Mouse (Mus musculus) cerebellum, adult 11-12 months (tissue): ENCODE measurements around the gene Bahcc1.

ENCODE experiments used
- DNase-seq: peaks from one replicate; pipeline ENCODE4 v3.0.0; 2022

Gene Bahcc1

DNA sequence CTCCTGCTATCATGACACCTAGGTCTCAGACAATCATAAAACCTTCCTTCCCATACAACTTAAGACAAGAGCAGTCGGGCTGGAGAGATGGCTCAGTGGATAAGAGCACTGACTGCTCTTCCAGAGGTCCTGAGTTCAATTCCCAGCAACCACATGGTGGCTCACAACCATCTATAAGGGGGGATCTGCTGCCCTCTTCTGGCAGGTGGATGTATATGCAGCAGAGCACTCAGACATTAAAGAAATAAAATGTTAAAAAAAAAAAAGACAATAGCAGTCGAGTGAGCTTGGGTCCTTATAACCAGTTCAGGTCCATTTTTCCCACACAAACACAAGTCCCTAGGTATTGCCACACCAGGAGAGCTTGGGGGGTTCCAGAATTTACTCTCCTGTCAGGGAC, 23.9 kb upstream of the Bahcc1 start:
- DNase-seq: no peak

DNA sequence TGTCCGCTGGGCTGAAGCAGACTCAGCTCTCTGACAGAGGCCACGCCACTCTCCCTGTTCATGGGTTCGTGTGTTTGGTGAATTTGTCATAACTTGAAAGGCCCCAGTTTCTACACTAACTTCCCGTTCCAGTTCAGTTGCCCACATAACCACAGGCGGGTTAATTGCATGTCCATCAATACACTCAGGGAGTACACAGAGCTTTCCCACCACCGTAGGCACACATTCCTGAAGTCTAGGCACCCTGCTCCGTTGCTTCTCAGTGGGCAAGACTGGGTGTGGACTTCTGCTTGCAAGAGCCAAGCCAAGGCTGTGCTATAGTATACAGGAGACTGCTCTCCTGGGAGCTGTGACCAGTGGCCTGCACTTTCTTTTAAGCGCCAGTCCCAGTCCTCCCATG, 23.3 kb upstream of the Bahcc1 start:
- DNase-seq: no peak

DNA sequence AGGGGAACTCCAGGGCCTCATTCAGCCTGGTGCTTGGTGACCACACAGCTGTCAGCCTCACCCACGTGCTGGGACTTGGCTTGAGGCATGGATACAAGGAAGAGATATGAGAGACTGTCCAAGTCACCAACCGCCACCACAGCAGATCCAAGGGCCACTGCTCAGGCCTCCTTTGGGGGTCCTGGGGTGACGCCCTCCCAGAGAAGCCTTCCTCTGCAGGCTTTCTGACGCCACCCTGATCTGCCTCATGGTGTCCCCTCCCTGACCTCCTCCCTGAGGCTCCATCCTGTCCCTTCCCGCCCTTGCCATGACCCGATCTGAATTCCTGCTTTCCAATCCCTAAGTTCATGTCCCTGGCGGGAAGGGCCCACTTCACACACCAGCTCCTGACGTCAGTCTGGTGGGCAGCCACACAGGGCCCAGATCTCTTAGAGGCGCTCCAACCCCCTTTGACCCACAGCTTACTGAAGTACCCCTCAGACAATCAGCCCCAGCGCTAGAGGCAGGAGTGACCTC, 17.0 kb upstream of the Bahcc1 start:
- DNase-seq: no peak

DNA sequence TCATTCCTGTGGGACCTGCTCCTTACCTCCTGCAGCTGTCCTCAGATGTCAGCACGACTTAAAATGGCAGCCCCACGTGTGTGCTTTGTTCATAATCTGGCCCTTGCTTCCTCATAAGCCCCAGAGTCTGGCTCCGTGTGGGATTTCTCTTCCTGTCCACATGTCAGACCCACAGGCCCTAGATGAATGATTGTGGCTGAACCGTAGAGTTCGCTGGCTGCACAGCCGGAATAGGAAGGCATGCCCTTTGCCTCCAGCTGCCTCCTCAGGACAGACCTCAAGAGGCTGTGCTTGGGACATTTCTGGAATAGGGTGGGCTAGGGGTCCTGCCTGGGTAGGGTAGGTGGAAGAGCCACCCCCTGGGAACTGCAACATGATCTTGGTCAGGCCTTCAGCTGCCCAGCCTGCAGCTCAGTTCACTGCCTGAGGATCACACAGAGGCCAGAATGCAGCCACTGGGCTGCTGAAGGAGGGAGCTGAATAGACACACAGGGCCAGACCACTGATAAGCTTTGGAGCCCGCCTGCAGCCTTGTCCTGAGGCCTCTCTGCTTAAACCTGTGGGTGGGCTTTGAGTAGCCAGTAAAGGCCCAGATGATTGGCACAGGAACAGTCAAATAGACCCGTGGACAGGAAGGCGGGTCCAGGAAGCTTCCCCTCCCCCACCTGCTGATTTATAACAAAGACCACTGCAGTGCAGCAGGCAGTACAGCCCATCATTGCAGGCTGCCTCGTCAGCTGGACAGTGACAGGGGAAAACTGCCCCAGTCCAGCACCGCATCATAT, 16.0 kb upstream of the Bahcc1 start:
- no peak for DNase-seq

DNA sequence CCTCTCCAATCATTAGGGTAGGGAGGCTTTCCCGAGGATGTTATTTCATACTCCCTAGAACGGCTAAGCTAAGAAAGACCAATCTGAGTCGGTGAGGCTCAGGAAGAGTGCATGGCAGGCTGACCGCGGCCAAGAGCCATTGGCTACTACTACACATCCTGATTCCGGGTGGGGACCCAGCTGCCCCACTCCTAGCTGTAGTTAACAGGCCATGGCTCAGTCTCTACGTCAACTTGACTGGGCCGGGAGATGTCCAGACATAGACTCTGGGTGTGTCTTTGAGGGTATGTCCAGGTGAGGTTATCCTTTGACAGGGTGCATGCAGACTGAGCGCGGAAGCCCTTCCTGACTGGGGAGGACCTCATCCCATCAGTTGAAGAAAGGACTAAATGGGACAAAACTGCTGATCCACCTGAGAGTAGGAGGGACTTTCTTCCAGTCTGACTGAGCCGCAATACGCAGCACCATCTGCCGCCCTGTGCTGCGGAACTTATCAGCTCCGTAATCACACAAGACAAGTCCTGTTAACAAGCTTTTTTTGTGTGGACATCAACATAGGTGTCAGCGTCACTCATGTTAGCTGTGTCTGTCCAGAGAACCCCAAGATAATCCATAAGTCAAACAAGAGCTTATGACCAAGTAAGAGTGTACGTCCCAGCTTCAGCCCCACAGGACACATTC, 14.4 kb upstream of the Bahcc1 start:
- DNase-seq: no peak

DNA sequence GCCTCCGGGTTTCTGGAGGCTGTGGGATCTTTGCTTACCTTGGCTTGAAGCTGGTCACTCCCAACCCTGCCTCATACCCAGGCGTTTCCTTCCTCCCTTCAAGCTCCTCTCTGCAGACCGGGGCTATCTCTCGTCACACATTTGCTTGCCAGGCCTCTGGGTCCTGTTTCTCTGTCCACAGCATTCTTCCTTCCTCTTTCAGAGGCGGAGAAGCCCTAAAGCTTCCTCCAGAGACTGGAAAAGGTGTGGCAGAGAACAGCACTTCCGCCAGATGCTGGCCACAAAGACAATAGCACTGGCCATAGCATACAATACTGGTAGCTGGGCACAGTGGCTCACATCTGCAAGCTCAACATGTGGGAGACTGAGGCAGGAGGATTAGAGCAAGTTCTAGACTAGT, 13.8 kb upstream of the Bahcc1 start:
- no peak for DNase-seq

DNA sequence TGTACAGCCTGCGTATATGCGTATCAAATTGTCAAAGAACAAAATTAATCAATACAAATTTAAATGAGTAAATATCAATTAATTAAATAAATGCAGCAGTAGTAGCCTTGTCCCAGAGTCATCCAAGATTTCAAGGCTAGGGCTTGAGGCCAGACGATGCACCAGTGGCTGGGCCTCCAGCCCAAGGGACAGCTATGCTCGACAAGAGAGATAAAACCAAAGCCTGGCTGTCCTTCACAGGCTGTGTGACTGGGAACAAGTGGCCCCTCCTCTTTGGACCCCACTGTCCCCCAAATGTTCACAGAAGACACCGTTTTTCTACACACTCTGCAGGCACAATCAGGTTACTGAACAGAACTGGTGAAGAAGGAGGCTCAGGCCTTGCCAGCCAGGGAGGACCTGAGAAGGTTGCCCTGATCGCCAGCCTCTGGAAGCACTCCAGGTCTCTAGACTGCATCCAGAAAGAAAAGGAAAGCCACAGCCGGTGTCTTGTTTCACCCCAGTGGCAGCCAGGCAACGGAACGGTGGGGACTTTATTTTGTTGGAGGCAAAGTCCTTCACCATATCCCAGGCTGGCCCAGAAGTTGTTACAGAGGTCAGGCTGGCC, 12.7 kb upstream of the Bahcc1 start:
- DNase-seq: peak; percentile 56

DNA sequence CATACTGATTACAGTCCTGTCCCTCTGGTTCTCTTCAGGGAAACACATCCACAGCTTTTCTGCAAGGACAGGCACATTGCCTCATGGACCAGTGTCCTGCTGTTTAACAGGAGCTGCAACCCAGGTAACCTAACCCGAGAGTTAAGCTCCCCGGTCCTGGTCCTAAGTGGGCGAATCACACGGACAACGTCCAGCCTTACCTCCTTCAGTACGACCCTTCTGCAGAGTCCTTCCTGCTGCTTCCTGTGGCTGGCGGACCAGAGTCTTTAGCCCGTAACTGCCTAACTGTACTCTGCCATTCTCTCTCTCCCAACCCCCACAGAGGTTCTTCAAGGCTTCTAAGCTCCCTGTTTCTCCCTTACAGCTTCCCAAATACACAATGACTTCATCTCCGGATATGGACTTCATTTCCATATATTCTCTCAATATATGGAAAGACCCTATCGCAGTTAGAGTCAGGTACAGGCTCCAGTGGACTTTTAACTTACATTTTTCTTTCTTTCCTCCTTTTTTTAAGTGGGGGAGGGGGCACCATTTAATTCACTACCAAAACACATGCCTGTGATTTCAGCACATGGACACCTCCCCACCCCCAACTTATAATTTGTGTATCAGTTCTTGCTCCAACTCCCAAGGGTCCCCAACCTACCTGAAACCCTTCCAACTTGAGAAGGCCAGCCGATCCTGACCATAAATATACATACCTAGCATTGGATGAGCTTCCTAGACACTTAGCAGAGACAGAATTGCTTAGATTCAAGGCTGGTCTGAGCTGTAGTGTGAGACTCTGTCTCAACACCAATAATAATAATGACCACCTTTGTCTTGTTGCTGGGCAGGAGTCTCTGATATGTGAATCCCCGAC, 11.6 kb upstream of the Bahcc1 start:
- no peak for DNase-seq

DNA sequence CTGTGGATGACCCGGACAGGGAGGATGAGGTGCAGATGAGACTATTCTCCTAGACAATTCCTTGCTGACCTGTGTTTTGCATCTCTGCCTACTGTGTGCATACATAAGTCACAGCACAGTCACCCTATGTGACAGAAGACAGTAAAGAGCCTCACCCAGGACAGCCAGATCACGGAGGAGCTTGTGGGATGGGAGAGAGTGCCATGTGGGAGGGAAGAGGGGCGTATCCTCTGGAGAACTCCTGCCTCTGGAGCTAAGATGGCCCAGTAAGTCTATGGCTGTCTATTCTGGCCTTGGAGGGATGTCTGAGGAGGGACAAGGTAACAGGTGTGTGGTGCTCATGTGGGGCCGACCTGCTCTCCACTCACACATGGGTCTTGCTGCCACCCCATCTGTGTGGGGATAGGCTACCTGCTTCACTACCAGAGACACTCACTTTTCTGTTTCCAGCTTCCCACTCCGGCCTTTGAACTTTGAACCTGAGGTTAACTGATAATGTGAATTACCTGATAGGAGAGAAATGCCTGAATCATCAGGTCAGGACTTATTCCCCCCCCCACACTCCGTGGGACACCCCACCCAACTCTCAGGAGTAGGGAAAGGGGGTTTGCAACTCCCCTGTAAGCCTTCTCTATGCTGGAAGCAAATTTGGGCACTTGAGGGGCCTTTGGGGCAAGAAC, 10.2 kb upstream of the Bahcc1 start:
- no peak for DNase-seq

DNA sequence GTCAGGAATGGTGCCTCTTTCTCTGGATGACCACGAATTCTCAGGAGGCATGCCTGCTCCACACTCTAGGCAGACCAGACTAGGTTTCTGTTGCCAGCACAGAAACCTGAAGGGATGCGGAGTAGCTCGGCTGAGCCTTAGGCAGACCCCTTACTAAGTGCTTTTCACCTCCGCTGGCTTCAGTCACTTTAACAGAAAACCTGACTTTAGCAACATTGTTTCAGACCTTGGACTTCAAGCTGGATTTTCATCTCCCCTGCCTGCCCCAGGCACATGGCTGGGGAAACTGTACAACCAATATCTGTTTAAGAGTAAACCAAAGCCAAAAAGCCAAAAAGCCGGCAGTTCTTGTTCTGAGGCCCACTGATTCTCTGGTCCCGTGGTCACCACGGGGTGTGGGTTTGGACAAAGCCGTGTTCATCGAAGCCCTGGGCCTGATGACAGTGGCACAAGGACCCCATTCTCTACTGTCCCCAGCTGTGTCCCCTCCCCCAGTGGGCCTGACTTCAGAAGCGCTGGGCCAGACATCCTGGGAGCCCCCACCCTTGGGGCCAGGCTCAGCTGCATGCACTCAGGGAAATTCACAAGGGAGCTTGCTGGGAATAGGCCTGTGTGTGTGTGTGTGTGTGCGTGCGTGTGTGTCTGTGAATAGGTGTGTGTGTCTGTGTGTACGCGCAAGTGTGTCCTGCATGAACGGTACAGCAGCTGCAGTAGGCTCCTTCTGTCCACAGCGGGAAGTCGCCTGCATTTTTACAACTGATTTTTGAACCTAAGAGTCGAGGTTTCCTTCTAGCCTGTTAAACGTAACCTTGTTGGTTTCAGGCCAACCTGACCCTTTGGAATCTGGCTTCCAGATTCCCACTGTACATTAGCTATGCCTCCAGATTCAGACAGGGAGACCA, 8.9 kb upstream of the Bahcc1 start:
- DNase-seq: peak; percentile 70

DNA sequence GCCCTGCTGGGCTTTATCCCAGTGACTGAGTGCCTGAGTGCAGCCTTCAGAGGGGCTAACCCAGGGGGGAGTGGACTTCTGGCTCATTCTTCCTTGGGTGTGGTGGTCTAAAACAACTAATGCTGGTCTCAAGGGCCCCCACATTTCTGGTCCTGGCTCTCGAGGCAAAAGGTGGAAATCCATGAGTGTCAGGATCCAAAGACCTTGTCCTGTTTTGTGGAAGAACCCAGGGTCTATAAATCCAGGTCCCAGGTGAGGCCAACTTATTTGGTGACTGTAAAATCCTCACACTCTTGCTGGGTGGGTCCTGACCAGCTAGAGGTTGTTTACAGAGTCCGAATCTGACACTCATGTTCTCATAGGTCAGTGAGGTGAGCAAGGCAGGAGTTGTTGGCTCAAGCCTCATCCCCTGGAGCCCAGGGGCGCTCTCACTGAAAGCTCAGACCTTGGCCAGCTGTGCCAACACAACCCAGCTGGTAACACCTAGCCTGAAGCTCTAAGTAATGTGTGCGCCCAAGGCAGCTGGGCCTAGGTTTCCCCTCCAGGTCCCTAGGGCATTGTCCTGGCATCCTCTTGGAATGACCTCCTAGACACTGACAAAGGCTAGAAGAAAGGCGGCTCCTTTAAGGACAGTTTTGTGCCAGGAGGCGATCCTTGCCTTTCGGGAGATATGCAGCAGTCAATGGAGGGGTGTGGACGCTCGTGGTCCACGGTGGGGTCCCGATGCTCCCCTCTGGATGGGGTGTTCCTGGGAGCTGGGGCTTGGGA, 8.1 kb upstream of the Bahcc1 start:
- DNase-seq: peak; percentile 33

DNA sequence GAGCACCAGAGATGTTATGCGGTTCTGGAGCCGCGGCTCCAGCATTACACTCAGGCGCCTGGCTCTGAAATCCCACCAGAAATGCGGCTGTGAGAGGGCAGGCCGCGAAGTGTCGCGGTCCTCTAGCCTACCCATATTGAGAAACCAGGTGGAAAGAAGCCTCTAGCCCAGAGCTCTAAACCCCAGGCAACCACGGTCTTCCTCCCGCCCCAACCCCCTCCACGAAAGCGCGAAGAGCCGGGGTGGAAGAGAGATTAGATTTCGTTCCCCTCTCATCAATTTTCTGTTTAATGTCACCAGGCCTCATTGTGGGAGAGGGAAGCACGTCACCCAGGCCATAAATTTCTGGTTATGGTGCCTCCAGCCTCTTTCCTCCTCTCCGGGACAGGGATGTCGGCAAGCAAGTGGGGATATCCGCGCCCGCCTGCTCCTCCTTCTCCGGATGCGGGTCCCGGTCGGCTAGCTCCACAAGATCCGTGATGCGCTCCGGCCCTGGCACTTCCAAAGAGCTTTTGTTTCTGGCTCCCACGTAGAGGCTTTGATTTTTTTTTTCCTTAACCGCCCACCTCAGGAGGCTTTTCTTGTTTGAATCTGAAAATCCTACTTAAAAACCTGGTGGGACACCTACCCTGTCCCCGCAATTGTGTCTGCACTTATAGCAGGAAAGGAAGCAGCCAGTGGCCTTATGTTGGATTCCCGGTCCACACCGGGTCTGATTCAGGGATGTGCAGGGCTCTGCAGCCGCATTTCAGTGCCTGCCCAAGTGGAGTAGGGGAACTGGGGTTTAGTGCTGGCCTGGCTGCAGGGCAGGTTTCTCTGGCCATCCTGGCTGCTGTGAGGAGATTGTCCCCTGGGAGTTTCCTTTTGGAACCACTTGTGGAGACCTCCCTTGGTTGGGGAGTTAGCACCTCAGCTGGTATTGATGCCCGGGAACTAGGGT, 7.2 kb upstream of the Bahcc1 start:
- peak; percentile 26 for DNase-seq

DNA sequence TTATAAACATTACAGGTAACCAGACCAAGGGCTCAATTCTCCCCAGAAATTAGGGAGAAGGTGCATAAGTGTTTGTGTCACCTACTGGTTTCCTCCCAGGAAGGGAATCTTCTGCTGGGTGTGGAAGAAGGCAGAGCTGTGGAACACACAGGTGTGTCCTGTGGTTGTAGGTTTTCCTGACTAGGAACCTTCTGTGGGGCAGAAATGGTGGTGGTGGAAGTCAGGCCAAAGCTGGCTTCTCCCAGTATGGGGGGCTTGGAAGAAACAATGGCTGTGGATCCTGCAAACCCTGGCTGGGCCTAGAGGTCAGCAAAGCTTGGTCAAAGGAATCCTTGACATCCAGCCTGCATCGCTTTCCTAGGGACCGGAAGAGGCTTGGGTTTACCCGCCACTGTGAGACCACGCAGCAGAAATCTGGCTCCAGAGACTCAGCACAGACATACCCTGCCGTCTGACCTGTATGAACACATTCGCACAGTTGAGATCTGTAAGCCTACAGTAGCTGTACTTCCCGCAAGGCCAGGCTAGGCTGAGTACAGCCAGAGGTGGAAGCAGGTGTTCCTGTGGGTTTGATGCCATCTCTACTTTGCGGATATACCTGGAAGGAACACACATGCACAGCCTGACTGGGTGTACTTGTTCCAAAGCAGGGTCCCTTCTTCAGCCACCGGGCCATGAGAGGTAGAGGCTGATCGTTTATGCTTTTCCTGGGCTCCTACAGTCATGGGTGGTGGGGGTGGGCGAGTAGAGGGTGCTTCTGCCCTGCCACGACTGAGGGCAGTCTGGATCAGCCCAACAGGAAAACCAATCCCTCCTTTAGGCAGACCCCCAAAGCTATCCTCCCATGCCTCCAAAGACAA, 6.1 kb upstream of the Bahcc1 start:
- peak; percentile 14 for DNase-seq

DNA sequence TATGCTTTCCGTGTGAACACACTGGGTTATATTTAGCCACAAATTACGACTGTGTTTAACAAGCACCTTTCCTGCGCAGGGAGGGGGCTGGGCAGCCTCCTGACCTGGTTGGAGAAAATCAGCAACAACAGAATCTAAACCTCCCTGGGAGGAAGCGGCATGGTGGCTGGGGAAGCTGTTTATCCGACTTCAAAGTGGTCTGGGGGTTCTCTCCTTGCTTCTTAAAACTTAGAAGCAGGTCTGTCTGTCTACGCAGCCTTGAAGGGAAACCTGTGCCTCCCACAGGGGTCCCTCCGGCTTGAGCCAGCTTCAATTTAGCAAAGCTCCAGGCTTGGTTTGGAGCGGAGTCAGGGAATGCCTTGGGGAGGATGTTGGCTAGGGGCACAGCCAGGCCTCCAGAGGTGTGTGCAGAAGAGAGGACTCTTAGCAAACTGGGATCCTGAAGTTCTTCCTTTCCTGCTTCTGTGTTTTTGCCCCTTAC, 5.1 kb upstream of the Bahcc1 start:
- peak; percentile 34 for DNase-seq

DNA sequence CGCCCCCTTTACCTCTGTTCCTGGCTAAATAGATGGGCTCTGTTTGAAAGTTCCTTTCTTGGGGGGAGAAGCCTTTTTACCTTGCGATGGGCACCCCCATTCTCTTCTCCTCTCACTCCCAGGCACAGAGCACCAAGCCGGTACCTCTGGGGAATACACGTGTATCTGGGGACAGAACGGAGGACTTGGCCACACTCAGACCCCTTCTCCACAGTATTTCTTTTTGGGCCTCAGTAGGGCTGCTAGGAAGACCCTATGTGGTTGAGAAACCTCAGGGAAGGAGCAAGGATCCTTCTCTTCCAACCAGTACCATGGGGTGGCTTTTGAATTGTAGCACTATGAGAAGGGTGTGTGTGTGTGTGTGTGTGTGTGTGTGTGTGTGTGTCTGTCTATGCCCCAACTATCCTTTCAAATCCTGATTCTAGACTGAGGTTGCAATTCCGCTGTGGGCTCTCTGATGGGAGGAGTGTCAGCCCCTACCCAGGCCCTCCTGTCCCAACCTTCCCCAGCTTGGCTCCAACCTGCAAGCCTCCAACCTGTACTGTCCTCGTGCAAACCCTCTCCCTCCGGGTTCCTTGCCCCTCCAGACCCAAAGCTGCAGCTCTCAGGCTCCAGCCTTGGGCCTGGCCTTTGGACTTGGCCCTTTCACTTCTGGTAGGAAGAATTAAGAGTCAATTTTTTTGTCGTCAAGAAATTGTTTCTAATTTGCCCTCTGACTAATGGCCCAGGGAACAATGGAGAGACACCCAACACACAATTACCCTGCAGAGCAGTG, 4.4 kb upstream of the Bahcc1 start:
- peak; percentile 29 for DNase-seq

DNA sequence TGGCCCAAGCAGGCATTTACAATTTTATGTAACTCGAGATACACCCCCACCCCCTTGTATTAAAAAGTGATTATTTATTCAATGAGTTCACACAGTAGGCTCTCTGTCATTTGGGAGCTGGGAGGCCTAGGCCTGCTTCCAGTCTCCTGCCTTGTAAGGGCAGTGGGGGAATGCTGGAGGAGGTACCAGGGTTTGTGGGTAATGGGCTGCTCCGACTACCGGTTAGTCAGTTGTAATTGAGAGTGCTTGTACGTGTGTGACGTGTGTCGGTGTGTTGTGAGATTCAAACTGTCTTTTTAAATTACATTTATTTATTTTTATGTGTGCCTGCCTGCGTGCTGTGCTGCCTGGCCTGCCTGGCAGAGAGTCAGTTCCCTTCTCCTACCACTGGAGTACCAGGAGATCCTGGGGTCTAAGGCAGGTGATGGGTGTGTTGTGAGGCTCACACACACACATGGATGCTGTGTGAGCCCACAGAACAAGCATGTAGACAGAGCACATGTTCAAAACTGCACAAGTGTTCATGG, 3.8 kb upstream of the Bahcc1 start:
- peak; percentile 58 for DNase-seq
